17 mouse cellular contexts compared by ENCODE assay signal in genomic region chr15:86051878-86052478, GRCm38 (mm10). TPM values are rescaled to one million over a fixed set of nuclear protein-coding genes. Genes with fewer than 3 reads are reported as not detected.
A peak's percentile ranks its signal among the peaks of the same experiment; 100 is the strongest.
DNase-seq lines count a peak whose midpoint lies in the region; ATAC-seq lines count a peak whose summit lies in the region.
"Had no signal": no experiment of that assay in that cellular context is flagged by ENCODE, and none has a peak within 500 bp of the region (broad histone marks: within the 10 kb centered on the region; RNA-seq: fewer than 3 reads in every experiment).

No protein-coding gene starts in this region.

- no peaks in the 10 kb centered on the region for H3K9me3 ChIP-seq in heart, embryonic 13.5 days
- H3K9me3 ChIP-seq in megakaryocyte, embryonic 14.5 days = peaks cover 5% of the 10 kb centered on the region
- no peaks in the 10 kb centered on the region for H3K9me3 ChIP-seq in kidney, embryonic 14.5 days (ENCODE audit: control insufficient read depth, low read length)
- H3K9me3 ChIP-seq in liver, embryonic 16.5 days (replicated peaks; ENCODE audit: control insufficient read depth, low read length) = no peaks in the 10 kb centered on the region
- H3K9me3 ChIP-seq: embryonic facial prominence, embryonic 13.5 days; neural tube, embryonic 12.5 days had no signal

- no peak overlapping the region for H3K27ac ChIP-seq in heart, embryonic 13.5 days (replicated peaks)
- H3K27ac ChIP-seq in kidney, embryonic 14.5 days (ENCODE audit: low read depth, low read length) = no peak overlapping the region
- H3K27ac ChIP-seq in liver, embryonic 16.5 days (ENCODE audit: low read length) = peak overlapping the region; percentile 84
- H3K27ac ChIP-seq: embryonic facial prominence, embryonic 13.5 days; hindbrain, postnatal 0 days; neural tube, embryonic 12.5 days had no signal

- H3K4me1 ChIP-seq in heart, embryonic 13.5 days = peaks cover 7% of the 10 kb centered on the region
- peaks cover 58% of the 10 kb centered on the region for H3K4me1 ChIP-seq in megakaryocyte, embryonic 14.5 days
- H3K4me1 ChIP-seq in kidney, embryonic 14.5 days (ENCODE audit: control insufficient read depth, insufficient read depth, low read length) = peaks cover 11% of the 10 kb centered on the region; the same call in 1 of the 2 replicates
- peaks cover 40% of the 10 kb centered on the region for H3K4me1 ChIP-seq in liver, embryonic 16.5 days (ENCODE audit: control insufficient read depth, low read depth, low read length)
- H3K4me1 ChIP-seq: neural tube, embryonic 12.5 days had no signal

- H3K4me3 ChIP-seq in heart, embryonic 13.5 days = no peak overlapping the region
- H3K4me3 ChIP-seq in megakaryocyte, embryonic 14.5 days (replicated peaks) = peak overlapping the region; percentile 25
- H3K4me3 ChIP-seq in kidney, embryonic 14.5 days (ENCODE audit: low read length) = no peak overlapping the region
- no peak overlapping the region; the same call in 1 of the 2 replicates for H3K4me3 ChIP-seq in liver, embryonic 16.5 days (ENCODE audit: low read depth, low read length)
- H3K4me3 ChIP-seq: embryonic facial prominence, embryonic 13.5 days; neural tube, embryonic 12.5 days had no signal

- H3K36me3 ChIP-seq in heart, embryonic 13.5 days = no peaks in the 10 kb centered on the region
- no peaks in the 10 kb centered on the region for H3K36me3 ChIP-seq in megakaryocyte, embryonic 14.5 days (replicated peaks; ENCODE audit: low read length)
- H3K36me3 ChIP-seq in kidney, embryonic 14.5 days (ENCODE audit: control insufficient read depth, insufficient read depth, low read length) = no peaks in the 10 kb centered on the region
- H3K36me3 ChIP-seq in liver, embryonic 16.5 days (ENCODE audit: control insufficient read depth, insufficient read depth) = no peaks in the 10 kb centered on the region
- H3K36me3 ChIP-seq: embryonic facial prominence, embryonic 13.5 days; neural tube, embryonic 12.5 days had no signal

- no peak for ATAC-seq in heart, embryonic 13.5 days (ENCODE audit: extremely low read depth, insufficient number of reproducible peaks, low FRiP score, low TSS enrichment)
- ATAC-seq in megakaryocyte, adult 5-6 weeks (ENCODE audit: poor library complexity, severe bottlenecking) = no peak
- peak; percentile 67; the same call in 1 of the 2 replicates for ATAC-seq in kidney, embryonic 14.5 days (ENCODE audit: low FRiP score, low TSS enrichment)
- no peak for ATAC-seq in liver, embryonic 16.5 days (ENCODE audit: low read depth)
- ATAC-seq: forebrain, postnatal 0 days; hindbrain, postnatal 0 days had no signal

- 0 out of 2 replicates have a peak overlapping the region, but pooled peaks have one; percentile 21 for H3K9ac ChIP-seq in heart, embryonic 13.5 days
- H3K9ac ChIP-seq in kidney, embryonic 14.5 days (ENCODE audit: low read depth, low read length) = no peak overlapping the region
- peak overlapping the region; percentile 50 for H3K9ac ChIP-seq in liver, embryonic 16.5 days (ENCODE audit: low read depth, low read length)
- H3K9ac ChIP-seq: embryonic facial prominence, embryonic 13.5 days; forebrain, postnatal 0 days; neural tube, embryonic 12.5 days had no signal

- no peak overlapping the region for H3K4me2 ChIP-seq in heart, embryonic 13.5 days
- H3K4me2 ChIP-seq in kidney, embryonic 14.5 days (replicated peaks; ENCODE audit: low read depth, low read length) = no peak overlapping the region
- peak overlapping the region; percentile 61 for H3K4me2 ChIP-seq in liver, embryonic 16.5 days (ENCODE audit: low read depth, low read length)
- H3K4me2 ChIP-seq: embryonic facial prominence, embryonic 13.5 days; midbrain, embryonic 11.5 days; neural tube, embryonic 12.5 days had no signal

- intact Hi-C loops in heart, postnatal 25 days (cut with DNase I) = loop anchor here (10.0 kb wide), 1 partner anchor 183 kb away; no protein-coding TSS in a partner anchor

- 55% methylated on average over 6 of the region's 6 CpGs for WGBS in heart, embryonic 13.5 days
- 22% methylated on average over 6 of the region's 6 CpGs for WGBS in kidney, embryonic 14.5 days
- WGBS in liver, embryonic 16.5 days (ENCODE audit: insufficient replicate concordance) = 45% methylated on average over 6 of the region's 6 CpGs

- peaks cover 4% of the 10 kb centered on the region; the same call in 1 of the 2 replicates for H3K27me3 ChIP-seq in heart, embryonic 13.5 days (replicated peaks)
- no peaks in the 10 kb centered on the region for H3K27me3 ChIP-seq in megakaryocyte, embryonic 14.5 days (replicated peaks)
- no peaks in the 10 kb centered on the region for H3K27me3 ChIP-seq in kidney, embryonic 14.5 days (ENCODE audit: control insufficient read depth, insufficient read depth, low read length)
- no peaks in the 10 kb centered on the region for H3K27me3 ChIP-seq in liver, embryonic 16.5 days (ENCODE audit: control insufficient read depth, insufficient read depth, low read depth, low read length)
- H3K27me3 ChIP-seq: embryonic facial prominence, embryonic 13.5 days; neural tube, embryonic 12.5 days had no signal

- no peak for DNase-seq in heart, postnatal 25 days (ENCODE audit: low spot score)
- no peak for DNase-seq in adrenal gland, postnatal 36 days
- no peak for DNase-seq in thymus, adult 18-20 months
- DNase-seq: adrenal gland, postnatal 25 days; heart, postnatal 10 days; lung, adult 18-20 months; lung, postnatal 36 days had no signal

RNA-seq across cellular contexts. Expression of gene Gramd4, which starts 5.5 kb away (rescaled TPM):
- polyA plus RNA-seq in heart, embryonic 13.5 days (2015; fragmentation: Nextera tagmentation; extraction: Ambion mirVana) = 11.9 and 12.2 TPM in 2 replicates
- total RNA-seq in heart, postnatal 25 days (2021) = 10 to 100 TPM; 30.4 to 34.7 TPM
- 2.2 and 5.0 TPM in 2 replicates for polyA plus RNA-seq in megakaryocyte, embryonic 14.5 days (2012; ENCODE audit: insufficient read depth, low replicate concordance)
- total RNA-seq in megakaryocyte, adult 5-6 weeks (2015) = 11.5 and 13.1 TPM in 2 replicates
- total RNA-seq in megakaryocyte, adult 5-6 weeks (2017) = 36.8 and 46.0 TPM in 2 replicates
- 6.5 and 9.7 TPM in 2 replicates for polyA plus RNA-seq in kidney, embryonic 14.5 days (2014; fragmentation: Nextera tagmentation; extraction: Ambion mirVana)
- 3.4 and 3.5 TPM in 2 replicates for polyA plus RNA-seq in liver, embryonic 16.5 days (2015; fragmentation: Nextera tagmentation; extraction: Ambion mirVana)
- 10 to 100 TPM; 13.9 to 18.7 TPM for total RNA-seq in adrenal gland, postnatal 36 days (2021)

RNA-seq across cellular contexts. Expression of gene Celsr1, which starts 18.4 kb away (rescaled TPM):
- polyA plus RNA-seq in heart, embryonic 13.5 days (2015; fragmentation: Nextera tagmentation; extraction: Ambion mirVana) = 1.3 and 1.4 TPM in 2 replicates
- total RNA-seq in heart, postnatal 25 days (2021) = 1 to 10 TPM; 6.6 to 7.2 TPM
- 0.02 and 2.1 TPM in 2 replicates for polyA plus RNA-seq in megakaryocyte, embryonic 14.5 days (2012; ENCODE audit: insufficient read depth, low replicate concordance)
- total RNA-seq in megakaryocyte, adult 5-6 weeks (2015) = 1.0 and 1.2 TPM in 2 replicates
- total RNA-seq in megakaryocyte, adult 5-6 weeks (2017) = 1.2 and 4.4 TPM in 2 replicates
- 6.8 and 8.8 TPM in 2 replicates for polyA plus RNA-seq in kidney, embryonic 14.5 days (2014; fragmentation: Nextera tagmentation; extraction: Ambion mirVana)
- 0.02 and 0.09 TPM in 2 replicates for polyA plus RNA-seq in liver, embryonic 16.5 days (2015; fragmentation: Nextera tagmentation; extraction: Ambion mirVana)
- 1 to 10 TPM; 5.1 to 6.3 TPM for total RNA-seq in adrenal gland, postnatal 36 days (2021)
